Mouse (Mus musculus): Measurements from ENCODE around the gene Panx3.

Panx3 gene

DNA sequence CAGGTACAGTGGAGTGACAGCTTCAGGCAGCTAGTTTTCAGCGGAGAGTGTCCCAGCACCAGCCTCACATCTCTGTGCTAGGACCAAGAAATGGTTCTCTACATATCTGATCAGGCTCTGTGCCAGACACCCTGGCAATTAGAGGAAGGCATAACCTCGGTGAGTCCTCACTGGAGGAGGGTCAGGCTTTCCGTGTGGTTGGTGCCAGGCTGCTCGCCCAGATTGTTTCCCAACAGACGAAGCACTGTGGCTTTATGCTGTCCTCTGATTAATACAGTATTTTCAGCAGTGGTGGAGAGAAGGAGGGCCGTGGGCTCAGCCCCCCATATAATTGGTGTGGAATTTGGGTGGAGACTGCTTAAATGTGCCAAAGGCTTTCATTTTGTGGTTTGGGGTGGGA lies at the start of gene Panx3:
Gene Panx3, minus strand, starts transcription at position 121 of the 400 bp plus-strand sequence.
- no peak for DNase-seq (ENCODE audit: low spot score in 2 of 2)

GRCm38 (mm10) chr9:37716150-37716549 lies 47.1 kb upstream of the Panx3 start, which contains the start of gene Olfr160:
Olfr160 (minus strand) TSS chr9:37716250.
- no peak for DNase-seq (ENCODE audit: low spot score in 2 of 2)

- DNase-seq (ENCODE audit: low spot score in 2 of 2), result no peak
Observed at GRCm38 (mm10) chr9:37689970-37690686, 21.1 kb upstream of the Panx3 start.

DNA sequence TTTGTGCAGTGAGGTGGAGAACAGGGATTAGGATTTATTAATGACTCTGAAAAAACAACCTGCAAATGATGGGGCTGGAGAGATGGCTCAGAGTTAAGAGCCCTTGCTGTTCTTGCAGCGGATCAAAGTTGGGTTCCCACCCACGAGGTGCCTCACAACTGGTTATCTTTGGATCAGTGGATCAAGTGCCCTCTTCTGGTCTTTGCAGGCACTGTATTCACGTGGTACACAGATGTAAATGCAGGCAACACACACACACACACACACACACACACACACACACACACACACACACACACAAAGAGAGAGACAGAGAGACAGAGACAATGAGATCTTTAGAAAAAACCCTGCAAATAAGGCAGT lies 18.9 kb upstream of the Panx3 start:
- no peak for DNase-seq (ENCODE audit: low spot score in 2 of 2)

DNA sequence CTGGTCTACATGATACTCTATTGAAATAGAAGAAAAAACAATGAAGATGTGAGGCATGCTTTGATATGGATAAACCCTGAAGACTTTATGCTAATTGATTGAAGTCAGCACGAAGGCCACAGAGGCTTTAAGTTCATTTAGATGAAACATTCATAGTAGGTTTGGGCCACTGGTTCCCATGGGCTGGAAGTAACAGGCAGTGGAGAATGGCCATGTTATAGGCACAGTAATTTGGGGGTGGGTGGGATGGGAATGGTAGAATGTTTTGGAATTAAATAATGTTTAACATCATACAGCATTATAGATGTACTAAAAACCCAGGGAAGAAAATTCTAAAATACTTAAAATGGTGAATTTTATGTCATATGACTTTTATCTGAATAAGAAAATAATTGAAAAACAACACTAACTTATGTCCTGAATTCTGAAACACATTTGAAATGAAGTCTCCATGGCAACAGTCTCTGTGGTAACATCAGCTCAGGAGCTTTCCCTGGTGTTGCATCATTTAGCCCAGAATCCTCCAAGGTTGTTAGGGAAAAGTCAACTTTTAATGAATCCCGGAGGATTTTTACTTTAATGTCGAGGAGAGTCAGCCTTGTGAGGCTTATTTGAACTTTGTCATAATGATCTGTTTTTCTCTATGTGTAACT lies 18.4 kb upstream of the Panx3 start:
- DNase-seq (ENCODE audit: low spot score in 2 of 2), result no peak

DNA sequence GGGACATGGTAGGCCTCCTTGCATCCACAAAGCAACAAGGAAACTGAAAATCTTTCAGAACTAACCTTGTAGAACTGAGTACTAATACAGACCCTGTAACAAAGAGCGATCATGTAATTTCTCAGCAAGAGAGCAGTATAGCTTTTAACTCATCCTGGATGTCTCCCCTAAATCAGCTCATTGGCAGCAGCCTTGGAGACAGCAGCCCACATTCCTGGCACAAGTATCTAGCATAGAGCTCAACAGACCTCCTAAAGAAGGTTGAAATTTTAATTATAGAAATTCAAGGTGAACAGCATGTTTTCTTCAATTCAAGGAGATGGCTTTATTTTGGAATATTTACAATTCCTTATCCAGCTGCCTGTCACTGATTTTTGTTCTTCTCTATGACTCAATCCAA lies 12.1 kb upstream of the Panx3 start:
- no peak for DNase-seq (ENCODE audit: low spot score in 2 of 2)

DNA sequence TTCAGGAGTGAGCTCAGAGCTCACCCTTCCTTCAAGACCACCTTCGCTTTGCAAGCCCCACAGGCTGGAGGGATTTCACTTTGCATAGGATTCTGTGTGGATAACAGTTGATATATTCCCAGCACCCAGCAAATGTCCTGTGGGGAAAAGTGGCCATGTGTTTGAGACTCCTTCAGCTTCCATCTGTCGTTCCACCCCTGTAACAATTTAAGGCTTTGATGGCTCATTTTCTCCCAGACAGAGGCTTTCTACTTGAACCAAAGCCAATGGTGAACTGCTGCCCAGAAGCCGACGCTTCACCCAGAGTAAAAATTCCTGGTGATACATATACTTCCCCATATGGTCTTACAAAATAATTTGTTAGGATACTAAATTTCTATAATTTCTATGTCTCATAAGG lies 6.3 kb upstream of the Panx3 start:
- no peak for DNase-seq (ENCODE audit: low spot score in 2 of 2)

- no peak for DNase-seq (ENCODE audit: low spot score in 2 of 2)
Observed at GRCm38 (mm10) chr9:37670261-37670660, 1.2 kb upstream of the Panx3 start.

GRCm38 (mm10) chr9:37669678-37670077 lies 643 bp upstream of the Panx3 start:
- DNase-seq (ENCODE audit: low spot score in 2 of 2), result no peak

GRCm38 (mm10) chr9:37666045-37666444 lies 3.0 kb downstream of the Panx3 start:
- DNase-seq (ENCODE audit: low spot score in 2 of 2), result no peak

DNA sequence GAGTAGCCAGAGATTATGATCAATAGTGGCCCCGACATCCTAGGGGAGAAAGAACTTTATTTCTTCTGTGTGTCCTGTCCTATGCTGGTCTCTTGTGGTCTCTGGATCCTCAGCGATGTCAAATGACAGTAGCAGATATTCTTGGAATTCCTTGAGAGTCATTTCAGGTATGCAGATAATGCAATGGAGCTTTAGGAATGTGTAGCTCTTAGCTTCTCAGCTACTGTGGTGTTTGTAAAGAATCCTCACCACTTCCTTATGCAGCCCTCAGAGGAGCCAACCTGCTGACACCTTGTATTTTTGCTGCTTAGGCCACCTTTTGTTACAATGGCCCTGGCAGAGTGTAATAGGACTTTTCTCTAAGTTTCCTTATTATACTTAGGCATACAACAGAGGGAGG lies 4.4 kb downstream of the Panx3 start:
- no peak for DNase-seq (ENCODE audit: low spot score in 2 of 2)

DNA sequence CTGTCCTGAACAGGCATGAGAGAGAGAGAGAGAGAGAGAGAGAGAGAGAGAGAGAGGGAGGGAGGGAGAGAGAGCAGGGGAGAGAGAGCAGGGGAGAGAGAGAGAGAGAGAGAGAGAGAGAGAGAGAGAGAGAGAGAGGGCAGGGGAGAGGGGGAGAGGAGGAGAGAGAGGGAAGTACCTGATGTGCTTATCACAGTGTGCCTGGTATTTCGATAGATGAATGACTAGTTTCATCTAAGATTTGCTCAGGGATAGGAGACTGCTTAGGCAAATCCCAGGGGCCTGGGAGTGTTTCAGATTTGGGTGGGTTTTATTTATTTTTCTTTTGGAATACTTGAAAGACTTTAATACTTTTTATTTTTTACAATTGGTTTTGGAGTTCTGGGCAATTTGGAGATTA lies 5.8 kb downstream of the Panx3 start:
- DNase-seq (ENCODE audit: low spot score in 2 of 2), result no peak

DNA sequence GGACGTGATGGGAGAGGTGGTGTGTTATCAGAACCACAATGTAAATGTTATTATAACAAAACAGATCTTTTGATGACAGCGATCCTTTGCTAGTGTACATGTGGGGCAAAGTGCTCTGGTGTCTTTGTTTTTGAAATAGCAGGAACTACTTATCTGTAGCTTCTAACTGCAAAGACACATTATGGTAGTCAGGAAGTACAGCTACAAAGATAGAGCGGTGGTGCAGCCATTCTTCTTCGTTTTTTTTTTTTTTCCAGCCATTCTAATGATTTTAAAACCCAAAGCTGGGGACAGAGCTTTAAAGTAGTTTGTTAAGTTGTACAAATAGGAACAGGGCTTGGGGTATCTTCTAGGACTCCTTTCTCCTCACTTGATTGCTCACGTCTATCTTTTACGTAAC lies 9.6 kb downstream of the Panx3 start:
- no peak for DNase-seq (ENCODE audit: low spot score in 2 of 2)

- peak; percentile 52 to 53 for DNase-seq (ENCODE audit: low spot score in 2 of 2)
Observed at GRCm38 (mm10) chr9:37656931-37657481, 12.0 kb downstream of the Panx3 start, which contains the start of gene Tbrg1. Tbrg1 (minus strand) TSS chr9:37657312.

GRCm38 (mm10) chr9:37656439-37656881 lies 12.6 kb downstream of the Panx3 start:
- peak in 1 of 2 experiments; percentile 64 for DNase-seq (ENCODE audit: low spot score in 2 of 2)

GRCm38 (mm10) chr9:37655961-37656360 lies 13.1 kb downstream of the Panx3 start:
- DNase-seq (ENCODE audit: low spot score in 2 of 2), result peak in 1 of 2 experiments; percentile 10

- DNase-seq (ENCODE audit: low spot score in 2 of 2), result no peak
Observed at GRCm38 (mm10) chr9:37653836-37654235, 15.2 kb downstream of the Panx3 start.

GRCm38 (mm10) chr9:37650639-37651038 lies 18.4 kb downstream of the Panx3 start:
- DNase-seq (ENCODE audit: low spot score in 2 of 2), result no peak

DNA sequence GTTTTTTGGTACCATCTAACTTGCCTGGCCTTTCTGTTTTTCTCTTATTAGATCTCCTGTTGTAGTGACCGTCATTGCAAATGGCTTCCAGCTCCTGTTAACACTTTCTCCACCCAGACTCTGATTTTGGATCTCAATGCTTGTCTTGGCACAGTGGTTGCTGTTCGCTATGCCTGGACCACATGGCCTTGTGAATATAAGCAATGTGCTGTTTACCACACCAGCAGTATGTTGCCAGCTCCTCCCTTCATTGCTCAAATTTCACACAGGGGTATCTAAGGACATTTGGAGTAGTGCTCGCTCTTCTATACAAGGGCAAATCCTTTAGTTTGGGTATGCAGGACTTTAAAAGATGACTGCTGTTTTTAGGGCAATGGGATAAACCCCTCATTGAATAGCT lies 22.8 kb downstream of the Panx3 start:
- DNase-seq (ENCODE audit: low spot score in 2 of 2), result no peak

DNA sequence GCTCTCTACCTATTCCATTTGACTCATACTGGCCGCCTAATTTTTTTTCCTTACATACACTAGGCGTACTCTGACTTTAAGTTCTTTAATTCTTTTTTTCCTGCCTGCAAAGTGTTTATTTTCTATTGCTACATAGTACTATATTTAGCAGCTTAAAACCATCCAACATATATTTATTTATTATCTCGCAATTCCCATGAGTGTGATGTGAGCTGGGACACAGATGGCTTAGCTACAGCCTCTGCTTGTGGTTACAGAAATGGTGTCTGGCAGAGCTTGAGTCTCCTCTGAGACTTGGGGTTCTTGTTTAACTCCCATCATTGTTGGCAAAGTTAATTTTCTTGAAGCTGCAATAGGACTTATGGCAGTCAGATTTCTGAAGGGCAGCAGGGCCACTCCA lies 30.3 kb downstream of the Panx3 start:
- DNase-seq (ENCODE audit: low spot score in 2 of 2), result no peak

GRCm38 (mm10) chr9:37636800-37637542 lies 32.1 kb downstream of the Panx3 start:
- no peak for DNase-seq (ENCODE audit: low spot score in 2 of 2)

- peak in 1 of 2 experiments; percentile 20 for DNase-seq (ENCODE audit: low spot score in 2 of 2)
Observed at GRCm38 (mm10) chr9:37636335-37636734, 32.7 kb downstream of the Panx3 start.
